ENCODE assay signal across 12 mouse cellular contexts in genomic region chr1:72936681-72937465, GRCm38 (mm10).
DNase-seq lines count a peak whose midpoint lies in the region; ATAC-seq and TF ChIP-seq lines count a peak whose summit lies in the region.
"Had no signal": no experiment of that assay in that cellular context is flagged by ENCODE, and none has a peak within 500 bp of the region (broad histone marks: within the 10 kb centered on the region; RNA-seq: fewer than 3 reads in every experiment).

No protein-coding gene starts in this region.

- no peaks in the 10 kb centered on the region for H3K36me3 ChIP-seq in kidney, embryonic 14.5 days (ENCODE audit: control insufficient read depth, insufficient read depth, low read length)
- no peaks in the 10 kb centered on the region for H3K36me3 ChIP-seq in heart, embryonic 10.5 days
- H3K36me3 ChIP-seq in liver, postnatal 0 days (replicated peaks; ENCODE audit: insufficient read depth, low read length), result no peaks in the 10 kb centered on the region
- H3K36me3 ChIP-seq: embryonic facial prominence, embryonic 13.5 days had no signal

- no peak overlapping the region for H3K9ac ChIP-seq in kidney, embryonic 14.5 days (ENCODE audit: low read depth, low read length)
- no peak overlapping the region for H3K9ac ChIP-seq in liver, postnatal 0 days (replicated peaks)
- H3K9ac ChIP-seq: embryonic facial prominence, embryonic 13.5 days; forebrain, embryonic 13.5 days had no signal

- TF ChIP-seq CTCF in liver, postnatal 0 days (IDR thresholded peaks at IDR 0.05; ENCODE audit: low read depth), result no peak

- H3K4me1 ChIP-seq in kidney, embryonic 14.5 days (ENCODE audit: control insufficient read depth, insufficient read depth, low read length), result no peaks in the 10 kb centered on the region
- H3K4me1 ChIP-seq in heart, embryonic 10.5 days, result peaks cover 9% of the 10 kb centered on the region; the same call in 1 of the 2 replicates
- no peaks in the 10 kb centered on the region for H3K4me1 ChIP-seq in liver, postnatal 0 days (ENCODE audit: insufficient read depth)
- H3K4me1 ChIP-seq: embryonic facial prominence, embryonic 13.5 days; forebrain, embryonic 13.5 days had no signal

- no peak for ATAC-seq in kidney, embryonic 14.5 days (ENCODE audit: low FRiP score, low TSS enrichment)
- no peak for ATAC-seq in liver, postnatal 0 days
- ATAC-seq: forebrain, embryonic 13.5 days had no signal

- H3K27ac ChIP-seq in kidney, embryonic 14.5 days (ENCODE audit: low read depth, low read length), result no peak overlapping the region
- peak overlapping the region; percentile 81 for H3K27ac ChIP-seq in heart, embryonic 10.5 days
- H3K27ac ChIP-seq in liver, postnatal 0 days (ENCODE audit: low read depth), result no peak overlapping the region
- H3K27ac ChIP-seq: embryonic facial prominence, embryonic 13.5 days; forebrain, embryonic 13.5 days had no signal

- no peaks in the 10 kb centered on the region for H3K27me3 ChIP-seq in kidney, embryonic 14.5 days (ENCODE audit: control insufficient read depth, insufficient read depth, low read length)
- no peaks in the 10 kb centered on the region for H3K27me3 ChIP-seq in heart, embryonic 10.5 days (ENCODE audit: insufficient read depth, poor library complexity, severe bottlenecking)
- H3K27me3 ChIP-seq in liver, postnatal 0 days (ENCODE audit: insufficient read depth, low read length), result no peaks in the 10 kb centered on the region
- H3K27me3 ChIP-seq: embryonic facial prominence, embryonic 13.5 days; forebrain, embryonic 13.5 days had no signal

- 88% methylated on average over 5 of the region's 5 CpGs for WGBS in kidney, embryonic 14.5 days
- WGBS in heart, embryonic 10.5 days, result 45% methylated on average over 5 of the region's 5 CpGs
- 73% methylated on average over 5 of the region's 5 CpGs for WGBS in liver, postnatal 0 days (ENCODE audit: insufficient replicate concordance)

- DNase-seq in cerebellum, postnatal 10 days, result peak; percentile 52 to 63
- DNase-seq in cerebellum, postnatal 4 days (ENCODE audit: low spot score in 2 of 2), result no peak
- peak; percentile 28 to 57 for DNase-seq in kidney, adult 8-10 months
- peak; percentile 71 for DNase-seq in heart, embryonic 10.5 days (ENCODE audit: low spot score)
- DNase-seq in kidney, postnatal 25 days, result peak; percentile 55 to 71
- DNase-seq in left cerebral cortex, adult 18-20 months (ENCODE audit: low spot score in 2 of 2), result no peak
- DNase-seq in liver, postnatal 0 days, result no peak
- DNase-seq: adrenal gland, adult 8-10 months; lung, adult 2 months had no signal

- no peak overlapping the region for H3K4me3 ChIP-seq in kidney, embryonic 14.5 days (ENCODE audit: low read length)
- H3K4me3 ChIP-seq in heart, embryonic 10.5 days, result no peak overlapping the region
- no peak overlapping the region for H3K4me3 ChIP-seq in liver, postnatal 0 days (ENCODE audit: low read depth, low read length)
- H3K4me3 ChIP-seq: embryonic facial prominence, embryonic 13.5 days; forebrain, embryonic 13.5 days had no signal

- no peaks in the 10 kb centered on the region for H3K9me3 ChIP-seq in kidney, embryonic 14.5 days (ENCODE audit: control insufficient read depth, low read length)
- no peaks in the 10 kb centered on the region for H3K9me3 ChIP-seq in heart, embryonic 10.5 days
- H3K9me3 ChIP-seq in liver, postnatal 0 days (ENCODE audit: low read length), result no peaks in the 10 kb centered on the region
- H3K9me3 ChIP-seq: embryonic facial prominence, embryonic 13.5 days; forebrain, embryonic 13.5 days had no signal

- H3K4me2 ChIP-seq in kidney, embryonic 14.5 days (replicated peaks; ENCODE audit: low read depth, low read length), result no peak overlapping the region
- H3K4me2 ChIP-seq in liver, postnatal 0 days (ENCODE audit: low read depth, low read length), result no peak overlapping the region
- H3K4me2 ChIP-seq: embryonic facial prominence, embryonic 13.5 days; forebrain, embryonic 13.5 days had no signal

- no peak for TF ChIP-seq EP300 in liver, postnatal 0 days (IDR thresholded peaks at IDR 0.05; ENCODE audit: low read depth)

Comparison
In these comparisons a context has a peak if more than half of its experiments do, and no peak if none do; other contexts are left out.
1. DNase-seq: peak in cerebellum, postnatal 10 days (2 of 2), kidney, adult 8-10 months (2 of 2), heart, embryonic 10.5 days (single experiment) and kidney, postnatal 25 days (2 of 2); none in cerebellum, postnatal 4 days (0 of 2), left cerebral cortex, adult 18-20 months (0 of 2) and liver, postnatal 0 days (single experiment).